ENCODE assay signal across 21 mouse cellular contexts in genomic region chr3:68536071-68536470, GRCm38 (mm10).
DNase-seq lines count a peak whose midpoint lies in the region; ATAC-seq and TF ChIP-seq lines count a peak whose summit lies in the region.
"Had no signal": no experiment of that assay in that cellular context is flagged by ENCODE, and none has a peak within 500 bp of the region (broad histone marks: within the 10 kb centered on the region; RNA-seq: fewer than 3 reads in every experiment).

No protein-coding gene starts in this region.

- TF ChIP-seq CTCF in heart, postnatal 0 days (IDR thresholded peaks at IDR 0.05; ENCODE audit: low read depth) = no peak

- no peak overlapping the region for H3K4me2 ChIP-seq in heart, postnatal 0 days (ENCODE audit: low read depth, low read length)
- H3K4me2 ChIP-seq: embryonic facial prominence, embryonic 15.5 days; hindbrain, embryonic 15.5 days; kidney, embryonic 15.5 days had no signal

- 62% methylated on average over 3 of the region's 3 CpGs for whole genome bisulfite sequencing in heart, postnatal 0 days

- H3K27ac ChIP-seq in heart, postnatal 0 days (ENCODE audit: low read depth) = peak overlapping the region; percentile 91; the same call in 1 of the 2 replicates
- peak overlapping the region; percentile 29; the same call in 1 of the 2 replicates for H3K27ac ChIP-seq in ES-E14 (ENCODE audit: insufficient read depth, low read depth, low read length, poor library complexity, severe bottlenecking)
- H3K27ac ChIP-seq: embryonic facial prominence, embryonic 15.5 days; gastrocnemius, adult 2 months; hindbrain, embryonic 15.5 days had no signal

- ATAC-seq in heart, postnatal 0 days (ENCODE audit: insufficient read depth, low read depth) = no peak
- ATAC-seq: forebrain, embryonic 14.5 days; inflammation-experienced regulatory T-cells, adult 6 months had no signal

- H3K9me3 ChIP-seq in heart, postnatal 0 days (replicated peaks; ENCODE audit: control insufficient read depth, low read length) = 0 out of 2 replicates have a peak, but pooled peaks cover 5% of the 10 kb centered on the region
- peaks cover 2% of the 10 kb centered on the region; the same call in 1 of the 2 replicates for H3K9me3 ChIP-seq in ES-E14 (ENCODE audit: control insufficient read depth, insufficient read depth, low read depth, low read length)
- H3K9me3 ChIP-seq: embryonic facial prominence, embryonic 15.5 days; hindbrain, embryonic 15.5 days; kidney, embryonic 15.5 days had no signal

- H3K4me3 ChIP-seq in heart, postnatal 0 days (ENCODE audit: low read depth, low read length) = no peak overlapping the region
- H3K4me3 ChIP-seq in ES-E14 (ENCODE audit: insufficient read depth in 1 of 2, low read depth in 1 of 2, low read length in 2 of 2, poor library complexity in 1 of 2, severe bottlenecking in 1 of 2) = no peak overlapping the region
- H3K4me3 ChIP-seq: embryonic facial prominence, embryonic 15.5 days; erythroblast, embryonic 14.5 days; forebrain, embryonic 10.5 days; gastrocnemius, adult 2 months; hindbrain, embryonic 15.5 days; kidney, embryonic 15.5 days had no signal

- in situ Hi-C loops in ES-E14 (cut with MboI; ENCODE audit: low sequenced_read_pairs in 2 of 2, unreplicated experiment in 2 of 2) = no loop called here

- no peak for TF ChIP-seq EP300 in heart, postnatal 0 days (IDR thresholded peaks at IDR 0.05; ENCODE audit: low read depth)

- no peaks in the 10 kb centered on the region for H3K27me3 ChIP-seq in heart, postnatal 0 days (ENCODE audit: control insufficient read depth, insufficient read depth, low read length)
- H3K27me3 ChIP-seq: embryonic facial prominence, embryonic 15.5 days; hindbrain, embryonic 15.5 days; kidney, embryonic 15.5 days had no signal

- H3K4me1 ChIP-seq in heart, postnatal 0 days (ENCODE audit: control insufficient read depth, insufficient read depth) = peaks cover 17% of the 10 kb centered on the region
- peaks cover 12 to 15% of the 10 kb centered on the region in 2 experiments for H3K4me1 ChIP-seq in ES-E14 (ENCODE audit: control insufficient read depth in 2 of 2, insufficient read depth in 2 of 2, low read length in 2 of 2, poor library complexity in 1 of 2)
- H3K4me1 ChIP-seq: hindbrain, embryonic 15.5 days had no signal

- no peak for DNase-seq in heart, postnatal 0 days (ENCODE audit: low spot score)
- no peak for DNase-seq in heart, postnatal 4 days
- peak; percentile 38 for DNase-seq in kidney, adult 9 months
- no peak for DNase-seq in kidney, postnatal 10 days
- DNase-seq in ES-E14 (ENCODE audit: low read depth, low spot score) = no peak
- DNase-seq in ZHBTc4 (ENCODE audit: low read depth, low spot score) = peak; percentile 71
- no peak for DNase-seq in cerebellum, adult 9-10 months
- DNase-seq: adrenal gland, adult 2 months; adrenal gland, postnatal 25 days; cerebellum, adult 18-20 months; cerebellum, postnatal 14 days; embryo, embryonic 11 days; gastrocnemius, adult 2 months; gastrocnemius, postnatal 25 days had no signal

- H3K36me3 ChIP-seq in heart, postnatal 0 days (replicated peaks; ENCODE audit: control insufficient read depth, insufficient read depth, low read length) = no peaks in the 10 kb centered on the region
- H3K36me3 ChIP-seq in ES-E14 (ENCODE audit: control insufficient read depth, insufficient read depth, low read length, poor library complexity, severe bottlenecking) = no peaks in the 10 kb centered on the region; the same call in 1 of the 2 replicates
- H3K36me3 ChIP-seq: embryonic facial prominence, embryonic 15.5 days; hindbrain, embryonic 15.5 days; kidney, embryonic 15.5 days had no signal

- H3K9ac ChIP-seq in heart, postnatal 0 days (replicated peaks; ENCODE audit: low read depth, low read length) = no peak overlapping the region
- no peak overlapping the region for H3K9ac ChIP-seq in ES-E14 (ENCODE audit: insufficient read depth, low read depth, low read length, poor library complexity, severe bottlenecking)
- H3K9ac ChIP-seq: embryonic facial prominence, embryonic 15.5 days; hindbrain, embryonic 15.5 days; kidney, embryonic 15.5 days had no signal

TF ChIP-seq in ES-E14, 5 proteins besides CTCF, POLR2A, EP300 and RAD21:
- no peak for TF ChIP-seq CHD2 (IDR thresholded peaks at IDR 0.05; ENCODE audit: low read depth, low read length)
- no peak for TF ChIP-seq MAFK (IDR thresholded peaks at IDR 0.05; ENCODE audit: insufficient read depth, low read depth, low read length)
- TF ChIP-seq HCFC1 (IDR thresholded peaks at IDR 0.05; ENCODE audit: borderline replicate concordance, insufficient read depth, low read length) = no peak
- TF ChIP-seq ZC3H11A (IDR thresholded peaks at IDR 0.05; ENCODE audit: borderline replicate concordance, low read depth, low read length) = no peak
- no peak for TF ChIP-seq ZNF384 (IDR thresholded peaks at IDR 0.05; ENCODE audit: low read depth, low read length)

Comparison
In these comparisons a context has a peak if more than half of its experiments do, and no peak if none do; other contexts are left out.
1. DNase-seq: peak in kidney, adult 9 months (single experiment) and ZHBTc4 (single experiment); none in heart, postnatal 0 days (single experiment), heart, postnatal 4 days (single experiment), kidney, postnatal 10 days (single experiment), ES-E14 (single experiment) and cerebellum, adult 9-10 months (single experiment).